Mouse (Mus musculus) kidney, postnatal 0 days (tissue): ENCODE results near the gene Lrat. TPM values are rescaled to one million over a fixed set of nuclear protein-coding genes. Genes with fewer than 3 reads are reported as not detected.
A peak's percentile ranks its signal among the peaks of the same experiment; 100 is the strongest.

Experiments used
- ATAC-seq: fragments of 200-750 bp; cut with Nextera tagmentation; replicated peaks from 2 replicates; pipeline ENCODE4 v1.8.0; 2017; ENCODE audit warnings: low read depth, moderate number of reproducible peaks, moderate TSS enrichment, moderate library complexity; ENCODE audit not compliant: low FRiP score
- DNase-seq: peaks from one replicate; pipeline ENCODE4 v3.0.0-alpha.2; 2016; ENCODE audit warnings: low spot score
- H3K27ac ChIP-seq: fragments of 300-500 bp; sonication (generic); 2 replicates; pipeline ENCODE4 v1.5.1; 2014; ENCODE audit warnings: mild to moderate bottlenecking
- H3K27me3 ChIP-seq: fragments of 300-500 bp; sonication (generic); 2 replicates; pipeline ENCODE4 v1.6.1; 2014; ENCODE audit warnings: low read length, mixed read lengths; ENCODE audit not compliant: insufficient read depth
- H3K36me3 ChIP-seq: fragments of 300-500 bp; sonication (generic); 2 replicates; pipeline ENCODE4 v1.6.1; 2014; ENCODE audit warnings: low read length, mixed read lengths; ENCODE audit not compliant: insufficient read depth
- H3K4me1 ChIP-seq: fragments of 300-500 bp; sonication (generic); replicated peaks from 2 replicates; pipeline ENCODE4 v1.6.1; 2014; ENCODE audit warnings: antibody characterized with exemption, low read length, mixed read lengths; ENCODE audit not compliant: insufficient read depth
- H3K4me2 ChIP-seq: fragments of 300-500 bp; sonication (generic); 2 replicates; pipeline ENCODE4 v1.6.1; 2014; ENCODE audit warnings: mild to moderate bottlenecking, low read length, moderate library complexity, mixed read lengths
- H3K4me3 ChIP-seq: fragments of 300-500 bp; sonication (generic); replicated peaks from 2 replicates; pipeline ENCODE4 v1.5.1; 2014; ENCODE audit warnings: low read depth, low read length
- H3K9ac ChIP-seq: fragments of 300-500 bp; sonication (generic); 2 replicates; pipeline ENCODE4 v1.6.1; 2014; ENCODE audit warnings: low read depth, low read length
- H3K9me3 ChIP-seq: fragments of 300-500 bp; sonication (generic); replicated peaks from 2 replicates; pipeline ENCODE4 v1.6.1; 2016; ENCODE audit warnings: low read length, inconsistent platforms, mixed read lengths
- CTCF ChIP-seq: IDR thresholded peaks from 2 replicates; pipeline ENCODE4 v1.5.1; 2016; ENCODE audit warnings: antibody characterized with exemption, low read depth, mild to moderate bottlenecking, moderate library complexity
- WGBS: fragments of 180-500 bp; shearing (Covaris S2); extraction: QIAGEN DNeasy Blood & Tissue Kit; methylation state at CpG from one replicate; pipeline ENCODE4 v1.1.7; 2014; 5-methylcytosine and 5-hydroxymethylcytosine counted together
- polyA plus RNA-seq: library from polyadenylated mRNA; unstranded; fragments of >200 nt; fragmentation: Nextera tagmentation; extraction: Ambion mirVana; gene quantifications from 2 replicates; pipeline ENCODE4 v1.2.1, GENCODE M21; 2015

Lrat gene
- polyA plus RNA-seq, 1 experiment from 2014 or later: 0.09 TPM

DNA sequence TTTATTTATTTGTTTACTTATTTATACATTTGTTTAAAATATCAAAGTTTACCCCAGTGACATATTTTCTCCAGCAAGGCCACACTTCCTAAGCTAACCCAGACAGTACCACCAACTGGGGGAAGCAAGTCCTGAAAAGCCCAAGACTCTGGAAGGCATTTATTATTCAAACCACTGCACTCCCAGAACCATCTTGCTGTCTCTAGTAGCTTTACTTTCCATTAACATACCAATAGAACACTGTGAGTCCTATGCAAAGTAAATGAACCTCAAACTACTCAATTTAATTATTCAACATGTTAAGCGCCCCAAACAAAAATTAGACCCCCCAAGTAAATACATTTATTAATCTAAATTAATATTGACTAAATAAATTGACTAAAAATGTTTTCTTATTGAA, 11.9 kb upstream of the Lrat start:
- Histone ChIP-seq H3K9me3 (no peaks in the 10 kb centered on the region), H3K4me2 (no peak overlapping the region), H3K27ac (no peak overlapping the region), H3K9ac (no peak overlapping the region), H3K4me1 (no peaks in the 10 kb centered on the region), H3K27me3 (no peaks in the 10 kb centered on the region), H3K36me3 (no peaks in the 10 kb centered on the region), H3K4me3 (no peak overlapping the region)
- WGBS: 49% methylated on average over 1 of the region's 1 CpGs
- no peak for TF ChIP-seq CTCF
- ATAC-seq: no peak
- DNase-seq: no peak

DNA sequence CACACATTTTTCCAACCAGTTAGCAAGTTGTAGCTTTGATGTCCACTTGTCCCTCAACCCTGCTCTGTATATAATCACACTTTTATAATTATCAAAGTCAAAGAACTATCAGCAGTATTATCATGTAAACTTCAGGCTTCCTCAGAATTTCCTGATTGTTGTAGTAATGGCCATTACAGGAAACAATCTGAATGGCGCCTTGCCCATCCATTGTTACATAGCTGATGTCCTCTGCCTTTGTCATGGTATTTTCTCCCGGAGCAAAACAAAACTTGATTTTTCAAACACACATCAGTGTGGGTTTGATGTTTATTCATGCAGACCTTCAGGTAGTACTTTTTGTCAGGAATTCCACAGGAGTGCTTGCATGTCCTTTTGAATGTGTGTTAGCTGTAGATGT, 4.9 kb upstream of the Lrat start:
- WGBS: 86% methylated on average over 2 of the region's 2 CpGs
- H3K9ac ChIP-seq: no peak overlapping the region
- ATAC-seq (no peak), DNase-seq (no peak)
- no peak overlapping the region for H3K4me2 ChIP-seq
- no peak overlapping the region for H3K27ac ChIP-seq
- no peaks in the 10 kb centered on the region for H3K9me3 ChIP-seq
- H3K4me1 ChIP-seq: 0 out of 2 replicates have a peak, but pooled peaks cover under 1% of the 10 kb centered on the region
- no peak overlapping the region for H3K4me3 ChIP-seq
- peaks cover 8% of the 10 kb centered on the region; the same call in 1 of the 2 replicates for H3K27me3 ChIP-seq
- TF ChIP-seq CTCF: no peak
- H3K36me3 ChIP-seq: no peaks in the 10 kb centered on the region

DNA sequence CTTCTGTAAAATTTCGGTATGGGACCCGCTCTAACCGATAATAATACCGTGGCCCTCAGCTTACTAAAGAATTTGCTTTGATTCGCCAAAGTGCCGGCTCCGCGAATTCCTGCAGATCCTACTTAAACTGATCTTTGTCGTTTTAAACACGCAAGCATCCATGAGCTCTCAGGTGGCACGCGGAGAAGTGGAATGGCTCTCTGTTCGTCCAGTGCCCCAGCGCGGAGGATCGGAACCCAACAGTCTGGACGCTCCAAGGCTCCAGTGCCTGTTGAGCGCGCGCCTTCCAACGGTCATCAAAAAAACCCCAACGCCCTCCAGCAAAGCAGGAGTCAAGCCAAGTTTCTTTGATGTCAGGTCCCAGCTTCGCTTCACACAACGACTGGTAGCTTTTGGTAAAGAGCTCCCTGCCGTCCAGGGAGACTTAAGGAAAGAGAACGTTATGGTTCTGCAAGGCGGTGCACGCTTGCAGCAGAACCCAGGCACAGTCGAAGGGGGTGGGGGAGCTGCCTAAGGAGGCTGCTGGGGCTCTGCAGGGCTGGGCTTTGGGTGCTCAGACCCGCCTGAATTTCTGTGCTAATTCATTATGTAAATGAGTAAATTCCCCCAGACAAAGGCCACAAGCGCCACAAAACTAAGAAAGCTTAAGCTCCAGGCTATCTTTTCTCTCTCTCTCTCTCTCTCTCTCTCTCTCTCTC, 587 bp upstream of the Lrat start:
- H3K9me3 ChIP-seq: no peaks in the 10 kb centered on the region
- no peaks in the 10 kb centered on the region for H3K36me3 ChIP-seq
- H3K27me3 ChIP-seq: peaks cover 18% of the 10 kb centered on the region
- H3K9ac ChIP-seq: no peak overlapping the region
- under 1% methylated on average over 31 of the region's 31 CpGs for WGBS
- peak overlapping the region; percentile 30 for H3K4me3 ChIP-seq
- peak overlapping the region; percentile 67 for H3K4me2 ChIP-seq
- DNase-seq (peak; percentile 7), ATAC-seq (no peak)
- no peak overlapping the region for H3K27ac ChIP-seq
- 0 out of 2 replicates have a peak, but pooled peaks cover 5% of the 10 kb centered on the region for H3K4me1 ChIP-seq
- no peak for TF ChIP-seq CTCF

- no peak for TF ChIP-seq CTCF
- Histone ChIP-seq H3K4me1 (0 out of 2 replicates have a peak, but pooled peaks cover 5% of the 10 kb centered on the region), H3K27me3 (peaks cover 18% of the 10 kb centered on the region), H3K4me3 (peak overlapping the region; percentile 30), H3K9ac (no peak overlapping the region), H3K36me3 (no peaks in the 10 kb centered on the region), H3K4me2 (peak overlapping the region; percentile 67), H3K9me3 (no peaks in the 10 kb centered on the region), H3K27ac (no peak overlapping the region)
- ATAC-seq: no peak
- DNase-seq: no peak
- WGBS: 19% methylated on average over 20 of the region's 20 CpGs
These were observed 788 bp downstream of the Lrat start for GRCm38 (mm10) chr3:82902757-82903612.

GRCm38 (mm10) chr3:82888842-82889241, 14.9 kb downstream of the Lrat start:
- ATAC-seq: no peak
- no peak for DNase-seq
- no peaks in the 10 kb centered on the region for H3K4me1 ChIP-seq
- no peaks in the 10 kb centered on the region for H3K27me3 ChIP-seq
- H3K4me2 ChIP-seq: no peak overlapping the region
- H3K9me3 ChIP-seq: no peaks in the 10 kb centered on the region
- WGBS: 14% methylated on average over 2 of the region's 2 CpGs
- TF ChIP-seq CTCF: no peak
- no peak overlapping the region for H3K27ac ChIP-seq
- no peaks in the 10 kb centered on the region for H3K36me3 ChIP-seq
- H3K9ac ChIP-seq: no peak overlapping the region
- H3K4me3 ChIP-seq: no peak overlapping the region

DNA sequence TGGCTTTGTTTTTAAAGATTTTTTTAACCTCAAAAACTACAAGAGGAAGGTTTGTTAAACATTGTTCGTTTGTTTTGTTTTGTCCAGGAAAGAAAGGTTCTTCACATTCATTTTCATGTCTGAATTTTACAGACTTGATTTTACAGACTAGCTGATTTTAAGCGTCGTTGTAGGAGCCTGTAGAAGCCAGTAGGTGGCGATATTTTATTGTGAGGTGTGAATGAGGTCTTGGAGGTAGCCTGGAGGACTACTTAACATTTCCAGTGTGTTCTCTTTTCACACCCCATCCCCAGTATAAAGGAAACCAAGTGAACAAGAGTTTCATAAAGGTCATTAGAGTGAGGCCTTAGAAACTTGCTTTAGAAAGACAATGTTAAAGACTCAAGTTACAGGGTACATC, 26.5 kb downstream of the Lrat start:
- H3K4me3 ChIP-seq: no peak overlapping the region
- no peak overlapping the region for H3K4me2 ChIP-seq
- TF ChIP-seq CTCF: peak; percentile 78
- H3K4me1 ChIP-seq: no peaks in the 10 kb centered on the region
- no peak overlapping the region for H3K27ac ChIP-seq
- peaks cover 11% of the 10 kb centered on the region for H3K27me3 ChIP-seq
- DNase-seq (peak; percentile 78), ATAC-seq (no peak)
- H3K9me3 ChIP-seq: no peaks in the 10 kb centered on the region
- no peak overlapping the region for H3K9ac ChIP-seq
- H3K36me3 ChIP-seq: no peaks in the 10 kb centered on the region
- 10% methylated on average over 4 of the region's 4 CpGs for WGBS
